Mouse (Mus musculus) regulatory T cell (primary cell): ENCODE results near the gene Hist1h4h.
"Not testable (repeated sequence)": the region's sequence is repeated elsewhere in the genome, so short reads cannot be mapped to it uniquely, and the experiment has no call there.

Experiments
- in situ Hi-C: fragments of 300-600 bp; cut with MboI, MseI; formaldehyde crosslinking; loops from one replicate; pipeline ENCODE4 v1.15.1; 2025; ENCODE audit warnings: high pct_unique_total_duplicates

Hist1h4h gene

DNA sequence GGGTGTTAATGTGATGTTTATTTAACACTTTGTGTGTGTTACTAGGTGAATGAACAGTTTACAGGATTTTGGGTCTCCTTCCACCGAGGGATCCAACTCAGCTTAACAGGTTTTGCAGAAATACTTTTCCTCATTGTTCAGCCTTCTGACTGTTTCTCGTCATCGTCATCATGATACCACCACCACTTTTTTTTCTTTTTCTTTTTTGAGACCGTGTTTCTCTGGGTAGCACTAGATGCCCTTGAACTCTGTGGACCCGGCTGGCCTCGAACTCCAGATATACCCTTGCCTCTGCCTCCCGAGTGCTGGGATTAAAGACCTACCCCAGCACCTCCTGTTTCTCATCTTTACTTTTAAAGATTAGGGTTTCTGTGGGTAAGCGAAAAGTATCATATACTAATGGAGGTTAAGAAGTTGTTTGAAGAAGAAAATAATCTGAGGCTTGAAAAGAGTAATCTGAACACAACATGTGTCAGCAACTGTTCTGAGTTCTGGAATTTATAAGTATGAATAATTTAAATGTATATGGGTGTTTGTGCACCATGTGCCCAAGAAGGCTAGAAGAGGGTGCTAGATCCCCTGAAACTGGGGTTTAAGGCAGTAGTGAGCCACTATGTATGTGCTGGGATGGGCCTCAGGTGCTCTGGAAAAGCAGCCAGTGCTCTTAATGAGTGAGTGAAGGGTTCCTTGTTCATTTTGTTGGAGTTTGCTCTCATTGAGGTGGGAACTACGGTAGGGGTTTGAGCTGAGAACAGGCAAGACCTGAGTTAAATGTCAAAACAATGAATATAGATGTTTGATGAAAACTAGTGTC lies 1.6 kb downstream of the Hist1h4h start:
- in situ Hi-C loops, result loop anchor here (5.0 to 10.0 kb wide), 3 partner anchors 52 to 1820 kb away; partner anchors contain the start of genes Hist1h2ah, Hist1h2bk and Hist1h4d

DNA sequence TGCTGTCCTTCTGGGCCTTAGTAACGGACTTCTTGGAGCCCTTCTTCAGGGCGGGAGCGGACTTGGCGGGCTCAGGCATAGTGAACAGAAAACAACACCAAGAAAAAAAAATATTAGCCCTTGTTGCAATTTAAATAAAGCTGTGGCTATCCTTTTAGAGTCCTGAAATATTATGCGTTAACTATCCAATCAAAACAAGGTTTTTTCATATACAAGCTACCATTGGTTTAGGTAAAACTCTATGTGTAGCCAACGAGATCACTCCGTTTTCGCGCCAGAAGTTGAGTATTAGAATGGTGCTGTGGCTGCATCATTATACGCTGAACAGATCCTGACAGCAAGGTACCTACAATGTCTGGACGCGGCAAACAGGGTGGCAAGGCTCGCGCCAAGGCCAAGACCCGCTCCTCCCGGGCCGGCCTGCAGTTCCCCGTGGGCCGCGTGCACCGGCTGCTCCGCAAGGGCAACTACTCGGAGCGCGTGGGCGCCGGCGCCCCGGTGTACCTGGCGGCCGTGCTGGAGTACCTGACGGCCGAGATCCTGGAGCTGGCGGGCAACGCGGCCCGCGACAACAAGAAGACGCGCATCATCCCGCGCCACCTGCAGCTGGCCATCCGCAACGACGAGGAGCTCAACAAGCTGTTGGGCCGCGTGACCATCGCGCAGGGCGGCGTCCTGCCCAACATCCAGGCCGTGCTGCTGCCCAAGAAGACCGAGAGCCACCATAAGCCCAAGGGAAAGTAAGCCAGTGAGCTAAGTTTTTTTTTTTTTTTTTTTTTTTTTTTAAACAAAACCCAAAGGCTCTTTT lies 2.9 kb downstream of the Hist1h4h start, which contains the start of gene Hist1h2af:
Gene Hist1h2af (plus strand): TSS at position 347 of the 808 bp plus-strand sequence.
- in situ Hi-C loops, result loop anchor here (5.0 to 10.0 kb wide), 3 partner anchors 51 to 1821 kb away; partner anchors contain the start of genes Hist1h2ah, Hist1h2bk and Hist1h4d

DNA sequence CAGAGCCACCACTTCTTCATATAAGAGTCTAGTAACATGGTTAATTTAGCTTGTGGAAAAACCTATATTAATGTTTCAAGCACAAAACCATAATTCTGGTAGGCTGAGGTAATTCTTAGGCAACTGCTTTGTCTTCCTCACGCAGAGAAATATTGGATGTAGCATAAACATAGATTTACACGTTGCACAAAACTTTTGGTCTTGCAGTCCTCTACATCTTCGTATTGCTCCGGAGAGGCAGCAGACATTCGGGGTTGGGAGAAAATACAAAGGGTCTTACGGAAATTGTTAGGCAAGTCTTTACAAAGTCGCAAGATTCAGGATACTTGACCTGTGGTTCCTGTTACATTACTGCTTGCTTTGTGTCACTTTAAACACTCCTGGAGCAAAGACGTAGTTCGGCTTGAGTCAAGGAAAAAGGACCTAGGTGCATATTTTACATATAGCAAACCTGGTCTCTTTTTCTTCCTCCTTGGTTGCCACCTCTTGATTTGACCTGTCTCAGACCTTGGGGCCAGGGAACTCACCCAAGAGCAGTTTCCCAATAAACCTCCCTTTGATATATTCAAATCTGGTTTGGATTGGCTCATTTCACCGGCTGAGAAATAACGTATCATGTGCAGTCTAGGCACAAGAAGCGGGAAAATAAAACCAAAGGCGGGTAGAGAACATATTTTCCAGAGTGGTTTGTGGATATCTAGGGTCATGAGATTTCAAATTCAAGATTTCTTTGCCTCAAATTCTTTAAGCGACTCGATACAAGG lies 3.7 kb downstream of the Hist1h4h start:
- in situ Hi-C loops, result loop anchor here (5.0 to 10.0 kb wide), 3 partner anchors 50 to 1822 kb away; partner anchors contain the start of genes Hist1h2ah, Hist1h2bk and Hist1h4d

DNA sequence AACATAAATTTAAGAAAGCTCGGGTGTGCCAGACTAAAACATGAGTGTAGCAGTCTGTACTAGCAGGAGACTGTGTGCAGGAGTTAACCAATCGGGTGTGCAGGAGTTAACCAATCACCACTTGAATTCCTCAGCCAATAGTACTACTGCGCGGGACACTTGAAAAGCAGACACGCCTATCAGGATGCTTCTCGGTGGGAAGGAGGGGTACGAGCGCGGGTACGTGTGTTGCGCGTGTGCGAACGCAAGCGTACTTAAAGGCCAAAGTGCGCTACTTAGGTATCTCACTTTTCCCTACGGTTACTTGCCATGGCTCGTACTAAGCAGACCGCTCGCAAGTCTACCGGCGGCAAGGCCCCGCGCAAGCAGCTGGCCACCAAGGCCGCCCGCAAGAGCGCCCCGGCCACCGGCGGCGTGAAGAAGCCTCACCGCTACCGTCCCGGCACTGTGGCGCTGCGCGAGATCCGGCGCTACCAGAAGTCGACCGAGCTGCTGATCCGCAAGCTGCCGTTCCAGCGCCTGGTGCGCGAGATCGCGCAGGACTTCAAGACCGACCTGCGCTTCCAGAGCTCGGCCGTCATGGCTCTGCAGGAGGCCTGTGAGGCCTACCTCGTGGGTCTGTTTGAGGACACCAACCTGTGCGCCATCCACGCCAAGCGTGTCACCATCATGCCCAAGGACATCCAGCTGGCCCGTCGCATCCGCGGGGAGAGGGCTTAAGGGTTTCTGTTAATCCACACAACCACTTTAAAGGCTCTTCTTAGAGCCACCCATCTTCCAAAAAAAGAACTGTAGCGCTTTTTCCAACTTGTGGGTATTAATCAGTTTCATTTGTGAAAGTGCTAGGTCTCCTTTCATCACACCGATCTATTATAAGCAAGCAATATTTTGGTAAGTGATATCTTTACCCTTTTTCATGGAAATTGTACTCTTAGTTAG lies 4.6 kb downstream of the Hist1h4h start, which contains the start of gene Hist1h3g:
Gene Hist1h3g (plus strand): TSS at position 286 of the 939 bp plus-strand sequence.
- in situ Hi-C loops, result loop anchor here (10.0 kb wide), 2 partner anchors 49 to 1501 kb away; partner anchors contain the start of genes Hist1h2ah, Hist1h2bk and Hist1h4d

DNA sequence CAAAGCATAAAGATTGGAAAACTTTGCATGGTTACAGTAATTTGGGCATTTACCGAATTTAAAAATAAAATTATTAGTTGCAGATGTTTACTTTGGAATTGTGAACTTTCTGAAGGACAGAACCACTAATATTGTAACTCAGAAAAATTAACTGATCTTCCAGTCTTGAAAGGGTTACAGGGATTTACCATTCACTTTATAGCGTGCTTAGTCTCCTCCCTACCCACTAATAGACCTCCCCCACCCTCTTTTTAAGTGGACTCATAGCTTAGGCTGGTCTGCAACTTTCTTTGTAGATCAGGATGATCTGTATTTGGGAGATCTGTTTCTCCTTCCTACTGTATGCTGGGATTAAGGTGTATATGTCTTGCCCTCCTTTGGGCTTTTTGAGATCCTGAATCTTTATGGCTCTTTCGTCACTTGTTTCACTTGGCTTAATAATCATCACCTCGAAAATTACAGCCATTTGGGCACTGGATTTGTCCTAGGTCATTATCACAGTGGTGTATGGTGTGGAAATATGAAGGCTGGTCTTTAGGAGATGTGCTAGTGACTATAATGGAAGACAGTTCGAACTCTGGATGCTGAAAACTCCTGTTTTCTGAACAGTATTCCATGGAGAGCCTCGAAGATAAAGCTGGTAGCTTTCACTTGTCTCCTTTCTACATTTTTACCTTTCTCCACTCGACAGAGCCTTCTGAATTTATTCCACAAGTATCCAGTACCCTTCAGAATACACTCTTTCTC lies 5.4 kb downstream of the Hist1h4h start:
- in situ Hi-C loops, result loop anchor here (10.0 kb wide), 2 partner anchors 49 to 1501 kb away; partner anchors contain the start of genes Hist1h2ah, Hist1h2bk and Hist1h4d

DNA sequence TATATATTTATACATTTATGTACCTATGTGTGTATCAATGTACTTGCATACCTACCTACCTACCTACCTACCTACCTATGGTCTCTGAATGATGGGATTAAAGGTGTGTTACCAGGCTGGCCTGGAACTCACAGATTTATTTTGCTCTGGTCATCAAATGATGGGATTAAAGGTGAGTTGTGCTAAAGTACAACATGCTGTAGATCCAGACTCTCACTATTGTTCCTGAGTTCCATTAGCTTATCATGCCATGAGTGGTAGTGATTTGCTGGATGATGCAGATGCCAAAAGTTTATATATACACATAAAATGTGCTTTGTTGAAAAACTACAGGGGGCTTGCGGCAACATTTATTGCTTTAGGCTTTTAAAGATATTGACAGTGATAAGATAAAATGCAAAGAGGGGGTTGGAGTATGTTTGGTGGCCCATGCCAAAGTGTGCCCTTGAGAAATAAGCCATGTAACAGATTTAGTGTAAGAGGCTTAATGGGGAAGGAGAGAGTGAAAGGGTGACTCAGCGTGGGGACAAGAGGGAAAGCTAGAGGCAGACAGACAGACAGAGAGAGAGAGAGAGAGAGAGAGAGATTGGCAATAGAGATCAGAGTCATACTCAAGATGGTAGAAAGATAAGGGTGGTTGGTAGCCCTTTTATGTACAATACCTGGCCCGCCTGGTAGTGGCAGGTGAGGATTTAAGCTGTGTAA lies 6.3 kb downstream of the Hist1h4h start:
- in situ Hi-C loops, result loop anchor here (10.0 kb wide), 2 partner anchors 48 to 1502 kb away; partner anchors contain the start of genes Hist1h2ah, Hist1h2bk and Hist1h4d

DNA sequence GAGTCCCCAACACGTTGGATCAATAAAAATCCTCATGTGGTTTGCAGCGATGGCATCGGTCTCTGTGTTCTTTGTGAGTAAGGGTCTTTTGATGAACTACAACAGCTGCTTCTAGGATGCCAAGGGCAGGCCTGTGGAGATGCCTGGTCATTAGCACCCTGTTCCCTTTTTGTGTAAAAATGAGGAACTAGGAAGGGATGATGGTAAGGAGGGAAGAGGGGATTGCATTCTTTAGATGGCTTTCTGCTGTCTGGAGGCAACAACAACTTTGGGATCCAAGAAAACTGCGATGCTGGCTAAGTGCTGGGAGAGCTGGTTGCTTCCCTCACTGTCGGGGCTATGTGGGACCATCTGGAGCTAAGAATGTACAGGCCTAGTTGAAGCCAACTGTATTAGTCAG lies 7.4 kb downstream of the Hist1h4h start:
- in situ Hi-C loops, result loop anchor here (10.0 kb wide), 2 partner anchors 47 to 1503 kb away; partner anchors contain the start of genes Hist1h2ah, Hist1h2bk and Hist1h4d

DNA sequence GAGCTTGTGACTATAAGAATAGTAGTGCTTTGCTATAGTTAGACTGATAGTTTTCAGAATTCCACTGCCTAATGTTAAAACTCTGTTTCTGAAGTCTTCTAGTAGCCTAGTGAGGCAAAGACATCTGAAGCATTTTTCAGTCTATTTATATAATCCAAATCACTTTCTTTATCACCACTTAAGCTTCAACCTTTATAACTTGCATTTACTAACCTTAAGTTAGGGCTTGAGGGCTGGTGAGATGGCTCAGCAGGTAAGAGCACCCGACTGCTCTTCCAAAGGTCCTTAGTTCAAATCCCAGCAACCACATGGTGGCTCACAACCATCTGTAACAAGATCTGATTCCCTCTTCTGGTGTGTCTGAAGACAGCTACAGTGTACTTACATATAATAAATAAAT lies 9.0 kb downstream of the Hist1h4h start:
- in situ Hi-C loops, result loop anchor here (10.0 kb wide), 2 partner anchors 45 to 1505 kb away; partner anchors contain the start of genes Hist1h2ah, Hist1h2bk and Hist1h4d

DNA sequence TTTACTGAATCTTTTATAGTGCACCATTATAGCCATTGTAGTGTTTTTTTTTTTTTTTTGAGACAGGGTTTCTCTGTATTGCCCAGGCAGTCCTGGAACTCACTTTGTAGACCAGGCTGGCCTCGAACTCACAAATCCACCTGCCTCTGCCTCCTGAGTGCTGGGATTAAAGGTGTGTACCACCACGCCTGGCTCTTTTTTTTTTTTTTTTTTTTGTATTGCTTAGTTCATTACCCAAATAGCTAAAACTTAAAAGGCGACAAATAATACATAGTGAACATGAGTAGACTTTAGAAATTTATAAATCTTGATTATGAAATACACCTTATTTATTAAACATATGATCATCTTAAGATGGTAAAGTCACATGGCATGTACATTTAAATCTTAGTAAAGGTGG lies 10.6 kb downstream of the Hist1h4h start:
- in situ Hi-C loops, result no loop called here

DNA sequence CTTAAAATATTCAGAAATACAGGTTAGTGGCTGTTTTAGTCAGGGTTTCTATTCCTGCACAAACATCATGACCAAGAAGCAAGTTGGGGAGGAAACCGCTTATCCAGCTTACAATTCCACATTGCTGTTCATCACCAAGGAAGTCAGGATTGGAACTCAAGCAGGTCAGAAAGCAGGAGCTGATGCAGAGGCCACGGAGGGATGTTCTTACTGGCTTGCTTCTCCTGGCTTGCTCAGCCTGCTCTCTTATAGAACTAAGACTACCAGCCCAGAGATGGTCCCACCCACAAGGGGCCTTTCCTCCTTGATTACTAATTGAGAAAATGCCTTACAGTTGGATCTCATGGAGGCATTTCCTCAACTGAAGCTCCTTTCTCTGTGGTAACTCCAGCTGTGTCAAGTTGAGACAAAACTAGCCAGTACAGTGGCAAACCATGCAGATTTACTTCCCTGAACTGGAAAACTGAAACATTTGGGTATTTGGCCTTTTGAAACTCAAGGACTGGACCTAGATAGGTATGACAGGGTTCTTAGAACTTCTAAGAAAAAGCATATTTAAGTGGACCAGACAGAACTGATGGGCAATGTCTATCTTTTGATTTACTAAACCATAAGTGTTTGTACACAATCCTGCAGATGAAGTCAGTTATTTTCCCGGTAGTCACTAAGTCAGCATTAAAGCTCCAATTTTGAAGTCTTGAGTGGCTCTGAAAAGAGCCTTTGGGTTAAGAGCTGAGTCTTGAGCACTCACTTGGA lies 11.6 kb downstream of the Hist1h4h start:
- in situ Hi-C loops, result not testable (repeated sequence)

DNA sequence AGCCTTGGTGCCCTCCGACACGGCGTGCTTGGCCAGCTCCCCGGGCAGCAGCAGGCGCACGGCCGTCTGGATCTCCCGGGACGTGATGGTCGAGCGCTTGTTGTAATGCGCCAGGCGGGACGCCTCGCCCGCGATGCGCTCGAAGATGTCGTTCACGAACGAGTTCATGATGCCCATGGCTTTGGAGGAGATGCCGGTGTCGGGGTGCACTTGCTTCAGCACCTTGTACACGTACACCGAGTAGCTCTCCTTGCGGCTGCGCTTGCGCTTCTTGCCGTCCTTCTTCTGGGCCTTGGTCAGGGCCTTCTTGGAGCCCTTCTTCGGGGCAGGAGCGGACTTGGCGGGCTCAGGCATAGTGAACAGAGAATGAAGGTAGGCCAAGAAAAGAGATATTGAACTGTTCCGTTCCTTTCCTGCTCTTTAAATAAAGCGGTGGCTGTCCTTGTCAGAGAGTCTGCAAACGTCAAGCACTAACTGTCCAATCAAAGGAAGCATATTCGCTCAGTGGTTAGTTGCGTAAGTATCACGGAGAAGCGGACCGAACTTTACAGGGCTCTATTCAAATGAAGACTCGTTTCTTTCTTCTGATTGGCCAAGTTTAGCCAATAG lies 12.3 kb downstream of the Hist1h4h start, which contains the start of gene Hist1h2bh:
Gene Hist1h2bh (minus strand): TSS at position 394 of the 609 bp plus-strand sequence.
- in situ Hi-C loops, result not testable (repeated sequence)

DNA sequence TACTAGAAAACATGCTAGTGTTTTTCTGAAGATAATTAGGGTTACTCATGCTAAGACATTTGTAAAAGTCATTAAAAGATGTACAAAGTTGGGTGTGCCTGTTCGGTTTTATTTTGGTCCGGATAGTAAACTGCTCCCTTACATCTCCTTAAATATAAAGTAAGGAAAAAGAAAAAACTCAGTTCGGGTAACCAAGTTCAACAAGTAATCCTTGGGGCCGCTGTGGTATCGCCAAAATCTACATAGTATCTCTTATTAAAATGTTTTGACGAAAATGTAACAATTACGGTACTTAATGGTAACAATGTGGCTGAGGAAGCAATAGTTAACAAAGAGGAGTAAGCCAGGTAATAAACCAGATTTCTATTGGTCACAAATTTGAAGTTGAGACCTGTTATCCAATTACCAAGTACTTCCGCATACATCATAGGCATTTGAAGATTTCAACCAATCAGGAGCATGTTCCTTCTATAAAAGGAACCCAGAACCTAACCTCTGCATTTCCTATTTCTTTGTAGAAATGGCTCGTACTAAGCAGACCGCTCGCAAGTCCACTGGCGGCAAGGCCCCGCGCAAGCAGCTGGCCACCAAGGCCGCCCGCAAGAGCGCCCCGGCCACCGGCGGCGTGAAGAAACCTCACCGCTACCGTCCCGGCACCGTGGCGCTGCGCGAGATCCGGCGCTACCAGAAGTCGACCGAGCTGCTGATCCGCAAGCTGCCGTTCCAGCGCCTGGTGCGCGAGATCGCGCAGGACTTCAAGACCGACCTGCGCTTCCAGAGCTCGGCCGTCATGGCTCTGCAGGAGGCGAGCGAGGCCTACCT lies 13.3 kb downstream of the Hist1h4h start, which contains the start of gene Hist1h3f:
Gene Hist1h3f (plus strand): TSS at position 88 of the 822 bp plus-strand sequence.
- in situ Hi-C loops, result no loop called here

DNA sequence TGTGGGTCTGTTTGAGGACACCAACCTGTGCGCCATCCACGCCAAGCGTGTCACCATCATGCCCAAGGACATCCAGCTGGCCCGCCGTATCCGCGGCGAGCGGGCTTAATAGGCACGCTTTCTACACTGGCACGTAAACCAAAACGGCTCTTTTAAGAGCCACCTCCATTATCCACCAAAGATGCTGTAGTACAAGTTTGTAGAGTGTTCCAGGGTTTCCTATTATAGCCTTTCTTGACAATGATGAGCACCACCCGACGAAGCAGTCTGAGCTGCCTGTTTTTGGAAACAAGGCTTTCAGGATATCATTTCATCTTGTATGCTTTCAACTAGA lies 13.9 kb downstream of the Hist1h4h start:
- in situ Hi-C loops, result not testable (repeated sequence)

DNA sequence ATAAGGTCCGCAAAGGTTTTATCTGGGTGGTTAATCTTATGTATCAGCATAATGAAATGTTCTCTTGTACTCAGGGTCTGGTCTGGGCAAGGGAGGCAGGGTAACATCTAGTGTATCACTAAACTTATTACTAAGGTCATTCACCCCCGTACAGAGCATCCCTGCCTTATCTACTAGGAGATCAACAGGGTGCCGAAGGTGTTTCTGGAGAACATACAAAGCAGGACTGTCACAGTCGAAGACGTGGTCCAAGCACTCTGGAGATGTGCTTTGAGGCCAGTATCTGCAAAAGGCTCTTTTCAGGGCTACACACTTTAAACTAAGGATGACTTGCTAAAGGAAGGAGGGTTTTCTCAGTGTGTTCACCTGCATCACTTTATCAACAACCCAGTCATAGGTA lies 15.8 kb downstream of the Hist1h4h start:
- in situ Hi-C loops, result no loop called here

DNA sequence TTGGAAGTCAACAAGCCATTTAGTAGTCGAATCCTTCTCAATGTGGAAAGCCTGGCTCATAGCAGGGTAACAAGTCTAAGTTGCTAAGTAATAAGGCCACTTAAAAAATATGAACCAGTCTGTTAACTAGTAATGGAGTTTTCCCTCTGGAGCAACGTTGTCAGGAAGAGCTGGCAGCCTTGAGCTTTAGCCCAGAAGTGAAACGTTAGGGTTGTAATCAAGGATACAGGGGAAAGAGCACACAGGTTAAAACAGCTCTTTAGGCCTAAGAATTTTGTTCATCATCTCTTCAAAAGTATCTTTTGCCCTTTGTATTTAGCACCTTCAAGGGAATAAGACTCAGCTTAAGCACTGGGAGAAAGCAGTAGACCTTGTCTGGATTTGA lies 19.9 kb downstream of the Hist1h4h start:
- in situ Hi-C loops, result loop anchor here (25.0 kb wide), 2 partner anchors 1062 to 1738 kb away; partner anchors contain the start of genes Hist1h2ao, Hist1h2bq and Hist1h4m
